Mouse (Mus musculus) intestine, embryonic 15.5 days (tissue): ENCODE results near the gene Wdr48. TPM values are rescaled to one million over a fixed set of nuclear protein-coding genes. Genes with fewer than 3 reads are reported as not detected.

Experiments used
- ATAC-seq: fragments of 200-750 bp; cut with Nextera tagmentation; 2 replicates; pipeline ENCODE4 v1.8.0; 2017; ENCODE audit warnings: moderate TSS enrichment, moderate library complexity
- H3K27ac ChIP-seq: fragments of 300-500 bp; sonication (generic); 2 replicates; pipeline ENCODE4 v1.5.1; 2015; ENCODE audit warnings: mild to moderate bottlenecking, inconsistent platforms
- H3K27me3 ChIP-seq: fragments of 300-500 bp; sonication (generic); replicated peaks from 2 replicates; pipeline ENCODE4 v1.6.1; 2015; ENCODE audit warnings: inconsistent platforms
- H3K36me3 ChIP-seq: fragments of 300-500 bp; sonication (generic); 2 replicates; pipeline ENCODE4 v1.6.1; 2015; ENCODE audit warnings: inconsistent platforms
- H3K4me1 ChIP-seq: fragments of 300-500 bp; sonication (generic); replicated peaks from 2 replicates; pipeline ENCODE4 v1.6.1; 2015; ENCODE audit warnings: inconsistent platforms
- H3K4me2 ChIP-seq: fragments of 300-500 bp; sonication (generic); replicated peaks from 2 replicates; pipeline ENCODE4 v1.6.1; 2015; ENCODE audit warnings: mild to moderate bottlenecking, inconsistent platforms
- H3K4me3 ChIP-seq: fragments of 300-500 bp; sonication (generic); replicated peaks from 2 replicates; pipeline ENCODE4 v1.5.1; 2015; ENCODE audit warnings: inconsistent platforms
- H3K9ac ChIP-seq: fragments of 300-500 bp; sonication (generic); 2 replicates; pipeline ENCODE4 v1.6.1; 2015; ENCODE audit warnings: inconsistent platforms
- H3K9me3 ChIP-seq: fragments of 300-500 bp; sonication (generic); 2 replicates; pipeline ENCODE4 v1.6.1; 2016; ENCODE audit warnings: inconsistent platforms
- WGBS: fragments of 180-500 bp; shearing (Covaris S2); methylation state at CpG from one replicate; pipeline ENCODE4 v1.1.7; 2015; 5-methylcytosine and 5-hydroxymethylcytosine counted together
- polyA plus RNA-seq: library from polyadenylated mRNA; unstranded; fragments of >200 nt; fragmentation: Nextera tagmentation; extraction: Ambion mirVana; gene quantifications from 2 replicates; pipeline ENCODE4 v1.2.1, GENCODE M21; 2015

Wdr48 gene
- polyA plus RNA-seq, 1 experiment from 2014 or later = 41.6 TPM

- Histone ChIP-seq H3K9me3 (no peaks in the 10 kb centered on the region), H3K4me3 (no peak overlapping the region), H3K27ac (0 out of 2 replicates have a peak overlapping the region, but pooled peaks have one; percentile 27), H3K4me2 (peak overlapping the region; percentile 19; the same call in 1 of the 2 replicates), H3K36me3 (peaks cover 18% of the 10 kb centered on the region; the same call in 1 of the 2 replicates), H3K27me3 (no peaks in the 10 kb centered on the region), H3K9ac (no peak overlapping the region), H3K4me1 (peaks cover 21% of the 10 kb centered on the region)
- ATAC-seq = peak; percentile 83
- WGBS = 71% methylated on average over 12 of the region's 12 CpGs
These were observed 37.7 kb downstream of the Wdr48 start for GRCm38 (mm10) chr9:119932358-119932757.

- H3K9ac ChIP-seq = no peak overlapping the region
- no peak overlapping the region for H3K27ac ChIP-seq
- peaks cover 15% of the 10 kb centered on the region; the same call in 1 of the 2 replicates for H3K36me3 ChIP-seq
- H3K4me1 ChIP-seq = peaks cover 27% of the 10 kb centered on the region
- no peak for ATAC-seq
- no peaks in the 10 kb centered on the region for H3K27me3 ChIP-seq
- WGBS = 89% methylated on average over 6 of the region's 6 CpGs
- no peak overlapping the region for H3K4me3 ChIP-seq
- no peaks in the 10 kb centered on the region for H3K9me3 ChIP-seq
- H3K4me2 ChIP-seq = no peak overlapping the region
These were observed 39.0 kb downstream of the Wdr48 start for GRCm38 (mm10) chr9:119933675-119934074.

- Histone ChIP-seq H3K36me3 (no peaks in the 10 kb centered on the region), H3K4me3 (peak within 1 kb of the TSS; percentile 71), H3K4me1 (peaks cover 23% of the 10 kb centered on the region), H3K9me3 (no peaks in the 10 kb centered on the region), H3K27me3 (no peaks in the 10 kb centered on the region), H3K9ac (peak within 1 kb of the TSS; percentile 75), H3K4me2 (peak within 1 kb of the TSS; percentile 74), H3K27ac (peak within 1 kb of the TSS; percentile 78)
- 2% methylated on average over 40 of the region's 40 CpGs for WGBS
- peak; percentile 95 for ATAC-seq
These were observed 42.5 kb downstream of the Wdr48 start, which contains the start of the genes Gorasp1 and Ttc21a for GRCm38 (mm10) chr9:119937005-119937773. Gene Gorasp1 (minus strand): TSS chr9:119937565. Gene Ttc21a (plus strand): TSS chr9:119937606.

GRCm38 (mm10) chr9:119938496-119938895, 43.8 kb downstream of the Wdr48 start:
- Histone ChIP-seq H3K9me3 (no peaks in the 10 kb centered on the region), H3K4me1 (peaks cover 16% of the 10 kb centered on the region), H3K4me3 (no peak overlapping the region), H3K4me2 (no peak overlapping the region), H3K9ac (no peak overlapping the region), H3K27me3 (no peaks in the 10 kb centered on the region), H3K36me3 (no peaks in the 10 kb centered on the region), H3K27ac (no peak overlapping the region)
- 70% methylated on average over 4 of the region's 4 CpGs for WGBS
- ATAC-seq = no peak

GRCm38 (mm10) chr9:119939646-119940045, 45.0 kb downstream of the Wdr48 start:
- Histone ChIP-seq H3K9me3 (no peaks in the 10 kb centered on the region), H3K9ac (no peak overlapping the region), H3K27me3 (no peaks in the 10 kb centered on the region), H3K4me2 (no peak overlapping the region), H3K4me1 (peaks cover 10% of the 10 kb centered on the region), H3K4me3 (no peak overlapping the region), H3K36me3 (no peaks in the 10 kb centered on the region), H3K27ac (no peak overlapping the region)
- 56% methylated on average over 10 of the region's 10 CpGs for WGBS
- ATAC-seq = no peak

GRCm38 (mm10) chr9:119941407-119941806, 46.7 kb downstream of the Wdr48 start:
- peaks cover 7% of the 10 kb centered on the region for H3K4me1 ChIP-seq
- no peaks in the 10 kb centered on the region for H3K36me3 ChIP-seq
- H3K27ac ChIP-seq = no peak overlapping the region
- ATAC-seq = no peak
- 68% methylated on average over 5 of the region's 5 CpGs for WGBS
- H3K9me3 ChIP-seq = no peaks in the 10 kb centered on the region
- no peak overlapping the region for H3K9ac ChIP-seq
- H3K4me3 ChIP-seq = no peak overlapping the region
- no peaks in the 10 kb centered on the region for H3K27me3 ChIP-seq
- H3K4me2 ChIP-seq = no peak overlapping the region

- Histone ChIP-seq H3K9me3 (no peaks in the 10 kb centered on the region), H3K27me3 (no peaks in the 10 kb centered on the region), H3K36me3 (no peaks in the 10 kb centered on the region), H3K4me2 (no peak overlapping the region), H3K4me3 (no peak overlapping the region), H3K9ac (no peak overlapping the region), H3K27ac (no peak overlapping the region), H3K4me1 (peaks cover 5% of the 10 kb centered on the region)
- ATAC-seq = no peak
- WGBS = 83% methylated on average over 14 of the region's 14 CpGs
These were observed 47.2 kb downstream of the Wdr48 start for GRCm38 (mm10) chr9:119941861-119942260.

GRCm38 (mm10) chr9:119943326-119943725, 48.6 kb downstream of the Wdr48 start:
- H3K27me3 ChIP-seq = no peaks in the 10 kb centered on the region
- no peak overlapping the region for H3K4me2 ChIP-seq
- no peak overlapping the region for H3K4me3 ChIP-seq
- 67% methylated on average over 1 of the region's 1 CpGs for WGBS
- no peaks in the 10 kb centered on the region for H3K9me3 ChIP-seq
- no peak for ATAC-seq
- H3K27ac ChIP-seq = no peak overlapping the region
- no peaks in the 10 kb centered on the region for H3K4me1 ChIP-seq
- H3K36me3 ChIP-seq = no peaks in the 10 kb centered on the region
- no peak overlapping the region for H3K9ac ChIP-seq

- Histone ChIP-seq H3K36me3 (no peaks in the 10 kb centered on the region), H3K27me3 (no peaks in the 10 kb centered on the region), H3K4me1 (peaks cover 4% of the 10 kb centered on the region), H3K27ac (no peak overlapping the region), H3K9ac (no peak overlapping the region), H3K4me3 (no peak overlapping the region), H3K4me2 (no peak overlapping the region), H3K9me3 (no peaks in the 10 kb centered on the region)
- 70% methylated on average over 12 of the region's 12 CpGs for WGBS
- ATAC-seq = no peak
These were observed 50.7 kb downstream of the Wdr48 start for GRCm38 (mm10) chr9:119945173-119945900.

- Histone ChIP-seq H3K4me1 (peaks cover 9% of the 10 kb centered on the region), H3K4me2 (no peak overlapping the region), H3K4me3 (no peak overlapping the region), H3K9ac (no peak overlapping the region), H3K27ac (no peak overlapping the region), H3K27me3 (no peaks in the 10 kb centered on the region), H3K9me3 (no peaks in the 10 kb centered on the region), H3K36me3 (no peaks in the 10 kb centered on the region)
- WGBS = 45% methylated on average over 3 of the region's 3 CpGs
- no peak for ATAC-seq
These were observed 54.1 kb downstream of the Wdr48 start for GRCm38 (mm10) chr9:119948804-119949203.

GRCm38 (mm10) chr9:119950434-119950833, 55.8 kb downstream of the Wdr48 start:
- Histone ChIP-seq H3K9ac (no peak overlapping the region), H3K27me3 (no peaks in the 10 kb centered on the region), H3K9me3 (no peaks in the 10 kb centered on the region), H3K4me1 (peaks cover 9% of the 10 kb centered on the region), H3K4me3 (no peak overlapping the region), H3K36me3 (no peaks in the 10 kb centered on the region), H3K27ac (no peak overlapping the region), H3K4me2 (no peak overlapping the region)
- WGBS = 37% methylated on average over 6 of the region's 6 CpGs
- ATAC-seq = peak; percentile 51

GRCm38 (mm10) chr9:119951388-119951787, 56.7 kb downstream of the Wdr48 start:
- WGBS = 81% methylated on average over 9 of the region's 9 CpGs
- Histone ChIP-seq H3K4me2 (no peak overlapping the region), H3K4me3 (no peak overlapping the region), H3K4me1 (peaks cover 9% of the 10 kb centered on the region), H3K27ac (no peak overlapping the region), H3K27me3 (no peaks in the 10 kb centered on the region), H3K9ac (no peak overlapping the region), H3K9me3 (no peaks in the 10 kb centered on the region), H3K36me3 (no peaks in the 10 kb centered on the region)
- ATAC-seq = no peak
